Mouse (Mus musculus): ENCODE measurements at regions not wholly inside any gene's neighbourhood (a gene's known extent, or its start where the extent isn't known, plus 50 kb on each side); places are given as distances from the start of the nearest gene placed in this dataset.

DNA sequence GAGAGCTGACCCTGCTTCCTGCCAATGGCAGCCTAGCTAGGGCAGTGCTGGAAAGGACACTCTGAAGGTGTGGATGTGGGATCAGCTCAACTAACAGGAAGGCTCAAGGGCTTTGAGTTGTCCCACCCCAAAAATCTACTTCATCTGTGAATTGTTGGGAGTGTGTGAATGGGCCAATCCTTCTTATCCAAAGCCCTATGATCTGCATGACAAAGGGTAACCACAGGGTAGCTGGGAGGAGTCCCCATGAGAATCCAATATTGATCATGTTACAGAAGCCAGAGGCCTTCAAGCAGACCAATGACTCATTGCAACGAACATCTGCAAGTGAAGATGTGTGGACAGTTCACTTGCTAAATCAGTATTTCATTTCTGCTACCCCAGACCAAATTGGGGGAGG lies 51.1 kb upstream of the Adra1b start:
- no peak for DNase-seq (ENCODE audit: low read depth, low spot score)

DNA sequence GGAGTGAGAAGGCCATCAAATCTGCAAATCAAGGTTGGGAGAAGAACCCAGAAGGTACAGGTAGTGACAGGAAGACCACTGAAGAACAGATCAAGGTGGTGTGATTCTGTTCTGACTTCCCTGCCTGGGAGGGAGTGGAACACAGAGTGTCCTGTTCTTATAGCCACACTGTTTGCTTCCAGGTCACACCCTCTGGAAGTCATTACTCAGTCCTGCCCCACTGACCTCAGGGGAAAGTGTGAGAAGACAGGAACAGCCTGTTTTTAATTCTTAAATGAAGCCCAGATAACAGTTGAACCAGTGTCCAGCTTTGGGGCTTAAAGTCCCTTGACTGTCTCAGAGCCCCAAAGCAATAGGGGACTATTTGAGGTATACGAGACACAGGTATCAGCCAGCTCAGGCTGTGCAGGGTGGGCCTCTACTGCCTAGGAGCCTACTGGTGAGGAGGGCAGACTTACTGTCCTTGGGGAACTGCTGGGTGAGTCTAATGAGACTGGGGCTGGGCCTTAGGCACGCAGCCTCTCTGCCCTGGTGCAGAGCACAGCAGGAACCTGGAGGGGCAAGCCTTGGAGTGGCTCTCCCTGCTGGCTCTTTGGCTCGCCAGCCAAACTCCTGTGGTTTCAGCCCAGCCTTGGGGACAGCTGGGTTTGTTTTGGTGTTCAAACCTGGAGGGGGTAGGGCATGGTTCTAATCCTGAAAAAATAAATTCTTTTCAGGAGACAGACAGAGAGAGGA lies 57.4 kb upstream of the Adra1b start:
- DNase-seq (ENCODE audit: low read depth, low spot score) = no peak

DNA sequence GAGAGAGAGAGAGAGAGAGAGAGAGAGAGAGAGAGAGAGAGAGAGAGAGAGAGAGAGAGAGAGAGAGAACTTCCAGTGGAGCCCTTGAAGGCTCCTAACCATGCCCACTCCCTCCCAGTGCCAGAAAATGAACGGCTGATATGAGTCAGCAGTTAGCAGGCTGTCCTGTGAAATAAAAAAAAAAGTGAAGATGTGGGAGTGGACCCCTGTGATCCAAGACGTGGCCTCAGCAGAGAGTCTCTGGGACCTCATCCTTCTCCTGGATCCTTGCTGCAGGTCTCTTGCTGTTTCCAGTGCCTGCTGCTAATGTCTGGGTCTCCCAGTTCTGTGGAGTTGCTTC lies 57.9 kb upstream of the Adra1b start:
- DNase-seq (ENCODE audit: low read depth, low spot score) = no peak

DNA sequence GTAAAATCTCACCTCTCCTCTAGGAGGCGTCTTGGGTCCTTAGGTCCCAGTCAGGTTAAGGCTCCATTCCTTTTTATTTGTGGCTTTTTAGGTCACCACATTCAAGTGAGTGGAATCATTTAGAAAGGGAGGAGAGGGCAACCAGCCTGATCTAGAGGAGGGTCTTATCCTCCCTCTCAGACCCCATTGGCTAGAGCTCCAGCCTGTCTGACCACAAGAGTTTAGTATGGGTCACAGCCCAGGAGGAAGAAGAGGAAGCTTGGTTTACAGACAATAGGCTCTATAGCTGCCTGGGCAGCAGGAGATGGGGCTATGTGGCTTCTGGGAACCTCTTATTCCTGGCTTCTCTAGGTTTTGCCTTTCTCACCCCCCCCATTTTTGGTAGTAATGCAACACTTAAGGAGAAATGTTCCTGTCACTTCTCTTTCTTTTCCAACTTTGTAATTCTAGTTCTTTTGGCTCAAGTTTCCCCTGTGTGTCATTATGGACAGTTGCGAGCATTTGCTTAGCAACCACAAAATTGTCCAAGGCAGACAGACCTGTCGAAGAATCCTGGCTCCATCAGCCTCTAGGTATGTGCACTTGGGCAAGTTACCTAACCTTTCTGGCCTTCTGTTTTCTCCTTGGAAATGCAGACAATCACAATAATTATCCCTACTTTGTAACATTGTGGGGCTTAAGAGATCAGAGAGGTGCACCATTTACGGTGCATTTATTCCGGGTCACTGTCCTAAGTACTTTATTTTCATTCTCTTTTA lies 59.5 kb upstream of the Adra1b start:
- no peak for DNase-seq (ENCODE audit: low read depth, low spot score)

DNA sequence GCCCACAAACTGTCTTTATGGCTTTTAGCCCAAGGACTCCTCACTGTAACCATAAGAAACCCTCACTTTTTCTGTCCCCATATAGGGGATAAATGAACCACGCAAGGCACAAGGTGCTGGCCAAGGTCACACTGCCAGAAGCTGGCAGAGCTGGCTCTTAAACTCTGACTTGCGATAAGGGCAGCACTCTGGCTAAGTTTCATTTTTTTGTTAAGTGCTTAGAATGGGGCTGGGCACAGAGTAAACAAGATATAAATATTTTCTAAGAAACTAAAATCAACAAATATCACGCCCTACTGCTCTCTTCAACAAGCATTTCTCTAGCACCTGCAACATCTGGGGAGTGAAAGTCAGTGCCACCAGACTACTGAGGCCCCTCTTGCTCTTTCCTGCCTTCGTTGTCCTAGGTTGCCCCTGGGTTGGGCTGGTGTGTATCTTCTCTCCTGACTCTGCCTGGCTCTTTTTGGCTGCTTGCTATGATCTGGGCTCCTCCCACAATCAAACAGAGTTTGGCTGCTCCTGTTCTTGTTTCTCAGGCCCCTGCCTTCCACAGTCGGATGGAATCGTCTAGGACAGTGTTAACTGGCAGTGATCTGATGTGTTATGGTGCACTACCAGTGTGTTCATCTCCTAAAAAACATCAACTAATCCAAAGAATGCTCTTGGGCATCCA lies 60.5 kb upstream of the Adra1b start:
- no peak for DNase-seq (ENCODE audit: low read depth, low spot score)

DNA sequence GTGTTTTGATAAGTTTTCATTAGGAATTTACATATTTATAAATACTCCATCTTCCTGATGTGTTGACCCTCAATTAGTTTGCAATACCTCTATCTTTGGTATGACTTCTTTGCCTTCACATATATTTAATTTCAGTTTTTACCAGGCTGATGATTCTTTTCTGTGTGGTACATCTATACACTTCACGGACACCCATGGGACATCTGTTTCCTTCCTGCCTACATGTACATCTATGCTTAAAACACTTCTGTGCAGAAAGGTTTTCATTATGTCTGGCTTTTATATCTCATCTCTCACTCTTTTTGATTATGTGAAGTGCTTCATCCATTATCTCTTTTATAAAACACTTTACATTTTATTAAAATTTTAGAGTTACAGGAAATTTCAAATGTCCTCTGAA lies 66.8 kb upstream of the Adra1b start:
- no peak for DNase-seq (ENCODE audit: low read depth, low spot score)

DNA sequence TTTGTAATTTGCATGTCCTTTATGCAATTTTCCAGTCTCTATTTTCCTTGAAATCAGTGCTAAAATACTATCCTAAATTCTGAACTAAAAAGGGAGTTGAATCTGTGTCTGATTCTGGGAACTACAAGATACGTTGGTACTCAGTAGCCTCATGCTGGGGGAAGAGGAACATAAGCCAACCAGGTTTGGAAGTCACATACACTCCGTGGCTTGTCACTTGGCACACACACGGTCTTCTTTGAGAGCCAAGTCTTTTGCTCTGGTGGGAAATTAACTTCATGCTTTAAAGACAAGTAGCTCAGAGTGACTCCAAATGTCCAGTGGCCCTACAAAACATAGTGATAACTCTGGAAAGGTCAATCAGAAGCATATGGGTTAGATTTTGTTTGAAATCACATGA lies 70.9 kb upstream of the Adra1b start:
- no peak for DNase-seq (ENCODE audit: low read depth, low spot score)

DNA sequence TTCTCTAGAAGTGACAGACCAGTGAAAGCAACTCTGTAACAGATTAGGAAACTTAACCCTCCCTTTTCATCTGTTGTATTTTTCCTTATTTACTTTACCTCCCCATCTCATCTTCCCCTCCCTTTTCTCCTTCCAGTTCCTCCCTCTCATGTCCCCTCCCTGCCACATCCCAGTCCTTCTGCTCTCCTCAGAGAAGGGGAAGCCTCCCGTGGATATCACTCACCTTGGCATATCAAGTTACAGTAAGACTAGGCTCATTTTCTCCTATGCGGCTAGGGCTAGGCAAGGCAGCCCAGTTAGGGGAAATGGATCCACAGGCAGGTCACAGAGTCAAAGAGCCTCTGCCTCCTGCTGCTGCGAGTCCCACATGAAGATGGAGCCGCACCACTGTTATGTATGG lies 75.0 kb upstream of the Adra1b start:
- no peak for DNase-seq (ENCODE audit: low read depth, low spot score)

DNA sequence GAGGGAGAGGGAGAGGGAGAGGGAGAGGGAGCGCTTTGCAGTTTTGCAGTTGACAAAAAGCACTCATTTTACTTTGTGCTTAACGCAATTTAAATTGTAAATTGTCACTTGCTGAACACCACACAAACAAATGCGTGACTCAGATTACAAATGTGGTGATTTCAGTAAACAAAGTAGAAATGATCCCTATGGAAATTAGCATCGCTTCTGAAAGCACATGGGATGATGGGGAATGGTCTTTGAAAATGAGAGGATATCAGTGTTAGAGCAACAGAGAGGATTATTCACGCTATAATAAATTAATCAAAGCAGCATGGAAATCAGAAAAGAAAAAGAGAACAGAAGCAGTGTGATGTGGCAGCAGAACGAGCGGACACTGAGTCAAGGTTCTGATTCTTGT lies 78.4 kb upstream of the Adra1b start:
- no peak for DNase-seq (ENCODE audit: low read depth, low spot score)

DNA sequence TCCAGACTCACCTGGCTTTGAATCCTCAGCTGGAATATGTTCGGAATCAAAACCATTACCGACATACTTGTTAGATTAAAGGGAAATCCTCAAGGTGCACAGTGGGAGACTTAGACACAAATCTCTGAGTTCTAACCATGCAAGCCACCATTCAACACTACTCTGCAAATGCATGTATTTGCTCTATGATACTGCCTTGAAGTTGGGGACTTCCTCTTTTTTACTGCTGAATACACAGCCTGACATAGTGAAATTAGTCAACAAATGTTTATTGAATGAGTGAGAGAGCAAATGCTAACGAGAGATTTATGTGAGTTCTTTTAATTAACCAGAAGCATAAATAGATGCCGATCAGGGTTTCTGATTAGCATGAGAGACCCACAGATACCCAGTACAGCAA lies 79.4 kb upstream of the Adra1b start:
- no peak for DNase-seq (ENCODE audit: low read depth, low spot score)

DNA sequence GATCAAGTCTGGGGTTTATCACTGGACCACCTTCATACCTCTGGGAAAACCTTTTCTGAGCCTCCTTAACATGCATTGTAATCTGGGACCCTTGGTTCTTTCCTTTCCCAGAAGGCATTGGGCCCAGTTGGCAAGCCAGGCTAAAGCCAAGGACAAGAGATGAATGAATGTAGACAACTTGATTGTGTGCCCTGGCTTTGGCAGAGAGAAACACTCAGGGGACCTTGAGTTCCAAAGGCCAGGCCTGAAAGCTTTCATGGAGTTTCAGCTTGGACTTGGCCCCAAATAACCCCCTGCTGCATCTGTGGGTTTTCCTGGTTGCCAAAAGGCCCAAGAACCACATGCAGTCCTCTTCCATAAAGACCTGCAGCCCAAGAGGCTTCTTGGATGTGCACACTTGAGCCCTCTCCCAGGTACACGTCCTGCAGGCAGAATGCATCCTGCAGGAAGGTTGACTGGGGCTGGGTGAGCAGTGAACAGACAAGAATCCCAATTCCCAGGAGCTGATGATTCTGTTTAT lies 89.0 kb upstream of the Adra1b start:
- no peak for DNase-seq (ENCODE audit: low read depth, low spot score)

DNA sequence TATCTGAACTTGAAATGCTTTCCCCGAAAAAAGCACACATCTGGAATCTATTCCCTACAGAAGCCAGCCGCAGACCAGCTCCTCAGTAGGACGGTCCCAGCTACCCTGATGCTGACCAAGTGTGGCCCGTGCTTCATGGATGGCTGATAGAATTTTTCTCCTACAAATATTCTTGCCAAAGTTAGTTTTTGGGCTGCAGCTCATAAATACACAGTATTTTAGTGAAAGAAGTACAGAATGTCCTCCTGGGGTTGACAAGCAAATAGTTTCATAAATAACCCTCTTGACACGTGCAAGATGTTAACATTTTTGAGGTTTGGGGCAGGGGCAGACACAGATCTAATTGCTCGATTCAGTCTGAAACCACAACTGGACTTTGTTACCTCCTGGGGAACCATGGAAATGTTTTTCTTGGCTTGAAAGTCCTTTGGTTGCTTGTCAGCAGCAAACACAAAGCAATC lies 91.0 kb upstream of the Adra1b start:
- DNase-seq (ENCODE audit: low read depth, low spot score) = peak; percentile 45

DNA sequence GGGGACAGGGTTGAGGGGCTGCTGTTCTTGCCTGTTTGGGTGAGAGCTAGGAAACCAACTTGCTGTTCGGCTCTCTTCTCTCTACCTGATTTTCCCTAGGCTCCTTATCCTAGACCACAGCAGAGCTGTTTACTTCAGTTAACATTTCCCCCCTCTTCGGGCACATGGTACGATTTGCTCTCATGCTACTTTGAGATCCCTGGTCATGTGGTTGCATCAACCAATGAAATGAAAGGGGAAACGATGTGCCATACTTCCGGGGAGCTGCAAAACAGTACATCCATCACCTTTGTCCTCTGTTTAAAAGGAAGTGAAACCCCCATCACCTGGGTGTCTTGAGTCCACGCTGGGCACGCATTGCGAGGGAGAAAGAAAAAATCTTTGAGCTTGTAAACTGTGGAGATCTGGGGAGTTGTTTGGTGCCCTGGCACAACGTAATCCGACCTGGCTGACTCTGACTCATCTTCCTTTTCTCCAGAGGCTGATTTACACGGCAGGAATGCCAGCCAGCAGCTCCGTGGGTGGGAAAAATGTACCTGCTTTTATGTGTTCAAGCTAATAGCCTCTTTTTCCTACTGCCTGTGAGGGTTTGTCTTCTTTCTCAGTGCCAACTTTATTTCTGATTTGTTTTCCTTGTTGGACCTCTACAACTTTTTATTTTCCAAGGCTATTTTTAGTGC lies 97.2 kb upstream of the Adra1b start:
- DNase-seq (ENCODE audit: low read depth, low spot score) = no peak

DNA sequence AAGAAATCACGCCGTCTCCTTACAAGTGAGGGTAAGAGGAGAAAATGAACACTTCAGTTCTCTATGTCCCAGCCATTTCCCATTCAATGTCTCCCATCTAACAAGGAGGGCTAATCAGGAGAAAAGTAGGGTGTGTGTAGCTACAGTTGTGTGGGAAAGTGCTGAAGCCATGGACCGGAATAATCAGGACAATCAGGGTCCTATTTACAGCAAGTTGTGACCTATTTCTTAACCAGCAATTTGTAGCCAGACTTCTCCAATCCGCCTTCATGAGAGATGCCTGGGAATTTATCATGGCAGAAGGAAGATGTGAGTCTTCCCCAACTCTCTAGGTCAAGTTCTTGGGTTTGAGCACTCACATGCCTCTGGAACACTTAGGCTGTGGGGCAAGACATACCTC lies 99.0 kb upstream of the Adra1b start:
- DNase-seq (ENCODE audit: low read depth, low spot score) = no peak

DNA sequence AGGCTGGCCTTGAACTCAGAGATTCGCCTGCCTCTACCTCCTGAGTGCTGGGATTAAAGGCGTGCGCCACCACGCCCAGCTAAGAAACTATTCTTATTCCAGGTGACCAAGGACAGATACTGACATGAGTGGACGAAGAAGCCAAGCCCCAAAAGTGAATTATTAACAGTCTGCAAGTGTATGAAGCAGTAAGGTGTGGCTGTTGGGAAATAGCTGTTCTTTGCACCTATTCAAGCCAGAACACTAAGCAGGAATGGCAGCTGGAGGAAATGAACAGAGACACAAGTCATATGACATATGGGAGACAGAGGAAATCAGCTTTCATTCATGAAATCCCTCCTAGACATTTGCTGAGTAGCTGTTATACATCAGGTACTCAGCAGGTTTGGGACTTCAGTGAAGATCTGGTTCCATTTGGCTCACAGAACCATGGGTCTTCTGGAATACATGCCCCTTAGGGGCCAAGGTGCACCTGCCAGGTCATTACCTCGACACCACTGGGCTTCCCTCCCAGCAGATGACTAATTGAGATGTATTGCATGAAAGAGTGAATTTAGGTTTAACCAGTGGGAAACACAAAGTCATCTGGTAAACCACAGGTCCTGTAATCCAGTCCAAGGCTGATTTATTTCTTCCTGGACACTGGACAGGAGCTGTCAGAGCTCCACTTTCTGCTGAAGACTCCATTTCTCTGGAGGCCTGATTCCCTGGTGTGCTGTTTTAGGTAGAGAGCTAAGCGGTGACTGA lies 101.0 kb upstream of the Adra1b start:
- DNase-seq (ENCODE audit: low read depth, low spot score) = no peak

DNA sequence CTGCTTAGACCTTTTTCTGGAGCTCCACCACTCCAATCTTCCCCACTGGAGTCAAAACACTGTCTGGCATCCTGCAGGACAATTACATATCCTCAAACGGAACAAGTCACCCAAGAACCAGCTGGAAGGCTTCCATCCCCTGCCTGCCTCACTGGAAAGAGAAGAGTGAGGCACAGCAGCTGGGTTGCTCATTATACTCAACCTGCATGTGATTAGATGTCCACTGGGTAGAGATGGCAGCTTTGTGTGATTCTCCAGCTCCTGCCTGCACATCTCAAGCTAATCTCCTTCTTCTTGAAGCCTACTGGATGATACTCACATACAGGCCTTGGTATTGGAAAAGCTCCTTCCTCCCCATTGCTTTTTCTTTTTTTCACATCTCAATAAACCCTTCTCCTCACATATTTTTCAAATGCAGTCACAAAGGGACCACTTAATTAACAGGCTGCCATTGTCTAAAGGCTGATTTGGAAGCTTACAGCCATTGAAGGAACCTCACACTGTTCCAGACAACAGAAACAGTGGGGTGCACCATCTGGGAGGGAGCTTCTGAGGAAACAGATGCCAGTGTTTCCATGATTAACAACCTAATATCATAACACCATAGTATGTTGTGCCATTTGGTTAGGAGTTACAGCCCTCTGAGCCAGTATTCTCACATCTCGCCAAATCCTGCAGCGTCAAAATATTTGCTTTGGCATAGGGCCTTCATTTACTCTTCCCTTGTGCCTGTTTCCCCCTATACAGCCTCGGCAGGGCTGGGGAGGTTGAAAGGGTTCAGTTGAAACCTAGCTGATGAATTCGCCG lies 101.9 kb upstream of the Adra1b start:
- no peak for DNase-seq (ENCODE audit: low read depth, low spot score)

DNA sequence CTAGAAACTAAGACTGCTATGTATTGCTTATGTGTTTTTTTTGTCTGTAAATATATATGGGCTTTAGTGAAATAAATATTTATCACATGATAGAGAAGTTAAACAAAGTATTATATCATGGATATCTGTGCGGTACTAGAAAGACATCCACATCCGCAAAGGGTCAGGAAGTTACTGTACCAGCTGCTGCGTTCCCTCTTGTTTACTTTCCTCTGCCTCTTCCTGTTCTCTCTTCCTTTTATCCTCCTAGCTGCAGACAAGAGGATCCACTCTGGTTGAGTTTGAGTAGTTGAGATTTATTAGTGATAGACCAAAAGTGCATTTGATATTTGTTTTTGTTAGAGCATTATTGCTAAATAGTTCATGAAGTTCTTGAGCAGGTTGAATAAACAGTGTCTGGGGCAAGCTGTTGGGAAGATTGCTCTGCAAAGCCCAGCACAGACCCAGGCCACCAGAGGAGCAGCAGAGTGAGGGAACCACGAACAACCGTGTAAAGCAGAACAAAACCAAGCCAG lies 106.6 kb upstream of the Adra1b start:
- DNase-seq (ENCODE audit: low read depth, low spot score) = no peak

DNA sequence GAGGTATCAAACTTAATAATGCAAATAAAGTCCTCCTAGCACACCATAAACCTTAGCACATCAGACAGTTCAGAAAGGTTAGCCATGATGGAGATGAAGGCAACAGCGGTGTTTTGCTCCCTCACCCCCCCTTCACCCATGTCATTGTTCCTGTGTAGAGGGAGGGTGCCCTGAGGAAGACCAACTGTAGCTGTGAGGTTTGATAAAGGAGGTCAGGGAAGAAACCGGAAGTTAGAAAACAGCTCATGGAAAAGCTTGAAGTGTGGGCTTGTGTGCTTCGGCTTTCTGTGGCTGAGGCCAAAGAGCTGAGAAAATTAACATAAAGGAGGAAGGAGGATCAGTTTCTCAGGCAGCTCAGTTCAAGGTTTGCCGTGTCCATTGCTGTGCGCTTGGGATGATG lies 111.3 kb upstream of the Adra1b start:
- DNase-seq (ENCODE audit: low read depth, low spot score) = no peak

DNA sequence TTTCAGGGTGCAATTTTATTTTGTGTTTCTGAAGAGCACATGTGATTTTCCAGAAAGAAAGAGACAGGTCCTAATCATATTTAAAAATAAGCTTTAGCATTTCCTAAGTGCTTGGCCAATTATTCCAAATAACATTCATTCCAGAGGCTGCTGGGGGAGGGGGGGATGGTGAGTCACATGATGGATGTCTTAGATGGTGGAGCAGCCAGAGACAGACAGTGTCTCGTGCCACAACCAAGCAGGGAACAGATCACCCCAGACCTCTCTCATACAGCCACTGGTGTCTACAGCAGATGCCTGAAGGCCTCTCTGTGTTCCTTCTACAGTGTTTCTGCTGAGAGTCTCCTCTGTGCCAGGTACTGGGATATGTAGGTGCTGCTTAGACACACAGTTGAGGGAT lies 112.8 kb upstream of the Adra1b start:
- DNase-seq (ENCODE audit: low read depth, low spot score) = no peak

DNA sequence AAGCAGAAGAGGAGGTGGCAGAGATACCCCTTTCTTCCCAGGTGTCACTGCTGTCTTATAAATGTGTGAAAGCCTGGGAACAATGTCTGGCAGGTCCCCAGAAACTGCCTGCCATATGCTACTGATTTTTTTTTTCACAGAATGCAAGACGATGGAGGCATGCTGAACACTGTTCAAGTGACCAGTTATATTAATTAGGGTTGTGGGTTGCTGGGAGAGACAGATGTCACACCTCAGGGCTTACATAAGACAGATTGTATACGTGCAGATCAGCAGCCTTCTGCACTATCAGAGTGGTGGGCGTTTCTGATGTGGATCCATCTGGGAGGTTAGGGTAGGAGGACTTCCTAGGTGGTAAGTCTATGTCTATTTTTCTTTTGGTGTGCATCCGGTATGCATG lies 120.6 kb upstream of the Adra1b start:
- no peak for DNase-seq (ENCODE audit: low read depth, low spot score)
